Mouse (Mus musculus) frontal cortex, adult 2 months (tissue): ENCODE data around the gene Hspb7. TPM values are rescaled to one million over a fixed set of nuclear protein-coding genes. Genes with fewer than 3 reads are reported as not detected.
A peak's percentile ranks its signal among the peaks of the same experiment; 100 is the strongest.

ENCODE experiments used
- DNase-seq, 2 experiments: peaks; one replicate each; pipeline ENCODE4 v3.0.0; 2022; ENCODE audit warnings: low spot score in 1 of 2; ENCODE audit errors: extremely low spot score in 1 of 2
- polyA plus RNA-seq: library from polyadenylated mRNA; depleted of rRNA; stranded (reverse); fragments of >200 nt; gene quantifications from 2 replicates; pipeline ENCODE4 v1.2.3, GENCODE M21; 2012

Hspb7 gene
- polyA plus RNA-seq, 1 experiment, result 0.40 TPM

GRCm38 (mm10) chr4:141444451-141445327, 24.1 kb downstream of the Hspb7 start, which contains the start of gene Zbtb17:
Zbtb17 (plus strand) TSS chr4:141444654.
- peak; percentile 62 to 89 for DNase-seq

- no peak for DNase-seq
Measured at GRCm38 (mm10) chr4:141445328-141445720, 24.7 kb downstream of the Hspb7 start.

GRCm38 (mm10) chr4:141446211-141446610, 25.6 kb downstream of the Hspb7 start:
- DNase-seq, result peak in 1 of 2 experiments; percentile 62

GRCm38 (mm10) chr4:141451251-141451650, 30.7 kb downstream of the Hspb7 start:
- no peak for DNase-seq

- no peak for DNase-seq
Measured at GRCm38 (mm10) chr4:141451916-141452450, 31.4 kb downstream of the Hspb7 start.

- DNase-seq, result peak in 1 of 2 experiments; percentile 72
Measured at GRCm38 (mm10) chr4:141454581-141455350, 34.2 kb downstream of the Hspb7 start.

- DNase-seq, result no peak
Measured at GRCm38 (mm10) chr4:141455526-141455925, 34.9 kb downstream of the Hspb7 start.

GRCm38 (mm10) chr4:141456193-141456938, 35.8 kb downstream of the Hspb7 start:
- no peak for DNase-seq

- no peak for DNase-seq
Measured at GRCm38 (mm10) chr4:141458236-141458635, 37.7 kb downstream of the Hspb7 start.

- no peak for DNase-seq
Measured at GRCm38 (mm10) chr4:141458888-141459287, 38.3 kb downstream of the Hspb7 start.

- DNase-seq, result no peak
Measured at GRCm38 (mm10) chr4:141459766-141460165, 39.2 kb downstream of the Hspb7 start.

GRCm38 (mm10) chr4:141460481-141460880, 39.9 kb downstream of the Hspb7 start:
- DNase-seq, result no peak

GRCm38 (mm10) chr4:141461088-141461487, 40.5 kb downstream of the Hspb7 start:
- DNase-seq, result no peak

GRCm38 (mm10) chr4:141461576-141461975, 41.0 kb downstream of the Hspb7 start:
- no peak for DNase-seq

- DNase-seq, result no peak
Measured at GRCm38 (mm10) chr4:141463472-141463871, 42.9 kb downstream of the Hspb7 start.

GRCm38 (mm10) chr4:141464722-141465121, 44.1 kb downstream of the Hspb7 start:
- no peak for DNase-seq

GRCm38 (mm10) chr4:141465512-141466288, 45.1 kb downstream of the Hspb7 start:
- no peak for DNase-seq

- DNase-seq, result no peak
Measured at GRCm38 (mm10) chr4:141466289-141466795, 45.8 kb downstream of the Hspb7 start.

GRCm38 (mm10) chr4:141466844-141467580, 46.4 kb downstream of the Hspb7 start:
- no peak for DNase-seq
